Mouse (Mus musculus) brain, embryonic 14.5 days (tissue): ENCODE data around the gene Mtfr1l.

Experiments
- CTCF ChIP-seq: fragments of 200-500 bp; IDR thresholded peaks from 2 replicates; pipeline ENCODE4 v1.5.1; 2012; ENCODE audit warnings: inconsistent platforms, mild to moderate bottlenecking, moderate library complexity, borderline replicate concordance; ENCODE audit not compliant: insufficient read depth, insufficient read length; ENCODE audit errors: extremely low read depth
- POLR2A ChIP-seq: fragments of 200-500 bp; IDR thresholded peaks from 2 replicates; pipeline ENCODE4 v1.6.1; 2012; ENCODE audit warnings: mild to moderate bottlenecking, inconsistent platforms, borderline replicate concordance; ENCODE audit not compliant: poor library complexity, insufficient read depth, insufficient read length, severe bottlenecking; ENCODE audit errors: extremely low read depth

DNA sequence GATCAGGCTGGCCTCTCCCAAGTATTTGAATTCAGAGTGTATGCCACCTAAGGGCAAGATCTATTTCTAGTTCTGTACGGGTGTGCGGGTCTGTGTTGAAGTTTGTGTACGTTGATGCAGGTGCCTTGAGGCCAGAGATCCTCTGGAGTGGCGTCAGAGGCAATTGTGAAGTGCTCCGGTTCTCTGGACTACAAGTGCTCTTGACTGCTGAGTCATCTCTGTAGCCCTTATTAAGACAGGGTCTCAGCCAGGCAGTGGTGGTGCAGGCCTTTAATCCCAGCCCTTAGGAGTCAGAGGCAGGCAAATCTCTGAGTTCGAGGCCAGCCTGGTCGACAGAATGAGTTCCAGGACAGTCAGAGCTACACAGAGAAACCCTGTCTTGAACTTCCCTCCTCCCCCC lies 19.6 kb downstream of the Mtfr1l start:
- TF ChIP-seq POLR2A = no peak
- no peak for TF ChIP-seq CTCF
